Mouse (Mus musculus): ENCODE data around the gene Chd9. TPM values are rescaled to one million over a fixed set of nuclear protein-coding genes. Genes with fewer than 3 reads are reported as not detected.

Chd9 gene
- polyA plus RNA-seq, 1 experiment from 2014 or later, result 53.5 TPM

- no peak overlapping the region for H3K4me3 ChIP-seq
- no peak overlapping the region for H3K27ac ChIP-seq (ENCODE audit: poor library complexity, severe bottlenecking)
- 66% methylated on average over 19 of the region's 19 CpGs for WGBS
- no peaks in the 10 kb centered on the region for H3K9me3 ChIP-seq (replicated peaks)
- ATAC-seq (ENCODE audit: insufficient number of reproducible peaks, low FRiP score), result 0 out of 2 replicates have a peak, but pooled peaks have one; percentile 51
- peaks cover 9% of the 10 kb centered on the region for H3K36me3 ChIP-seq
- H3K27me3 ChIP-seq (replicated peaks), result no peaks in the 10 kb centered on the region
- peak overlapping the region; percentile 16; the same call in 1 of the 2 replicates for H3K4me2 ChIP-seq
- H3K4me1 ChIP-seq (replicated peaks), result 0 out of 2 replicates have a peak, but pooled peaks cover 6% of the 10 kb centered on the region
- no peak overlapping the region for H3K9ac ChIP-seq
Observed at GRCm38 (mm10) chr8:91060555-91061471, 232.7 kb downstream of the Chd9 start.

DNA sequence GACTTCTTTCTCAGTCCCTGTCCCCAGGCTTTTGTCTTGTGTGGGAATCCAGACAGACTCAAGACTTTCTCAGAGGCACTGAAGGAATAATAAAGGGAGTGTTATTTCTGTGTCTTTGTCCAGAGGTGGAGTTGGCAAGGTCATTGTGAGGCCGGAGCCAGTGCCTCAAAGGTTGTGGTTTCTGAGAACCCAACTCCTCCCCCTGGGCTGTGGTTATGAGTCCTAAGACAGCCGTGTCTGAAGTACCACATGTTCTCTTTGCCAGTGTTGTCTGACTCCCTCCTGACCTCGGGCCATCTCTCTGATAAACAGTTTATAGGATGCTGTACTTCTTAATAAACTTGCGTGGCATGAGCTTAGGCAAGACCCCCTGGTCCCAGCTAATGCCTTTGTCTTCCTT is 237.0 kb downstream of the Chd9 start:
- Histone ChIP-seq H3K4me3 (no peak overlapping the region), H3K36me3 (no peaks in the 10 kb centered on the region), H3K4me2 (no peak overlapping the region), H3K9me3 (replicated peaks) (no peaks in the 10 kb centered on the region), H3K27me3 (replicated peaks) (no peaks in the 10 kb centered on the region), H3K27ac (ENCODE audit: poor library complexity, severe bottlenecking) (no peak overlapping the region), H3K4me1 (replicated peaks) (peaks cover 9% of the 10 kb centered on the region; the same call in 1 of the 2 replicates), H3K9ac (no peak overlapping the region)
- ATAC-seq (ENCODE audit: insufficient number of reproducible peaks, low FRiP score), result no peak
- 67% methylated on average over 4 of the region's 4 CpGs for WGBS

GRCm38 (mm10) chr8:91069407-91069806 is 241.3 kb downstream of the Chd9 start:
- Histone ChIP-seq H3K27ac (ENCODE audit: poor library complexity, severe bottlenecking) (no peak overlapping the region), H3K36me3 (no peaks in the 10 kb centered on the region), H3K27me3 (replicated peaks) (no peaks in the 10 kb centered on the region), H3K4me3 (peak overlapping the region; percentile 85), H3K4me1 (replicated peaks) (peaks cover 15% of the 10 kb centered on the region), H3K4me2 (peak overlapping the region; percentile 65), H3K9me3 (replicated peaks) (no peaks in the 10 kb centered on the region), H3K9ac (0 out of 2 replicates have a peak overlapping the region, but pooled peaks have one; percentile 21)
- ATAC-seq (ENCODE audit: insufficient number of reproducible peaks, low FRiP score), result peak; percentile 1; the same call in 1 of the 2 replicates
- 8% methylated on average over 10 of the region's 10 CpGs for WGBS

DNA sequence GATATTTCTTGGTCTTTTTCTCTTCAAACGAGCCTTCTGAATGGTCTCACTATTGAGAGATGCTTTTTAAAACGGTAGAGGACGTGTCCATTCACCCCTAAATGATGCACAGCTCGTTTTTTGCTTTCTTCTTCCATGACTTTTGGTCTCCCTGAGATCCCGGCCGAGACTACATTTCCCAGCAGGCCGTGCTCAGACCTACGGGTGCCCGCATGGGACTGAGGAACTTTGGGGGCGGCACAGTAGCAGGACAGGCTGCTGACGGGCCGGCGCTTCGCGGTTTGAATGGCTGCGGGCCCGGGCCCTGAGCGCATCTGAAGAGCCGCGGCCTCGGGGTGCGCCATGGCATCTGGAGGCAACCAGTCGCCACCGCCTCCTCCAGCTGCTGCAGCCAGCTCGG is 241.7 kb downstream of the Chd9 start, which contains the start of gene Rbl2:
Gene Rbl2, plus strand, starts transcription at position 224 of the 400 bp plus-strand sequence.
- Histone ChIP-seq H3K9me3 (replicated peaks) (no peaks in the 10 kb centered on the region), H3K4me1 (replicated peaks) (peaks cover 15% of the 10 kb centered on the region), H3K27ac (ENCODE audit: poor library complexity, severe bottlenecking) (peak within 1 kb of the TSS; percentile 67), H3K36me3 (no peaks in the 10 kb centered on the region), H3K4me3 (peak within 1 kb of the TSS; percentile 85), H3K27me3 (replicated peaks) (no peaks in the 10 kb centered on the region), H3K9ac (peak within 1 kb of the TSS; percentile 79), H3K4me2 (peak within 1 kb of the TSS; percentile 65)
- ATAC-seq (ENCODE audit: insufficient number of reproducible peaks, low FRiP score), result peak; percentile 95
- under 1% methylated on average over 25 of the region's 25 CpGs for WGBS

GRCm38 (mm10) chr8:91070275-91070859 is 242.2 kb downstream of the Chd9 start:
- 0% methylated on average over 34 of the region's 34 CpGs for WGBS
- ATAC-seq (ENCODE audit: insufficient number of reproducible peaks, low FRiP score), result peak; percentile 85
- peaks cover 15% of the 10 kb centered on the region for H3K4me1 ChIP-seq (replicated peaks)

DNA sequence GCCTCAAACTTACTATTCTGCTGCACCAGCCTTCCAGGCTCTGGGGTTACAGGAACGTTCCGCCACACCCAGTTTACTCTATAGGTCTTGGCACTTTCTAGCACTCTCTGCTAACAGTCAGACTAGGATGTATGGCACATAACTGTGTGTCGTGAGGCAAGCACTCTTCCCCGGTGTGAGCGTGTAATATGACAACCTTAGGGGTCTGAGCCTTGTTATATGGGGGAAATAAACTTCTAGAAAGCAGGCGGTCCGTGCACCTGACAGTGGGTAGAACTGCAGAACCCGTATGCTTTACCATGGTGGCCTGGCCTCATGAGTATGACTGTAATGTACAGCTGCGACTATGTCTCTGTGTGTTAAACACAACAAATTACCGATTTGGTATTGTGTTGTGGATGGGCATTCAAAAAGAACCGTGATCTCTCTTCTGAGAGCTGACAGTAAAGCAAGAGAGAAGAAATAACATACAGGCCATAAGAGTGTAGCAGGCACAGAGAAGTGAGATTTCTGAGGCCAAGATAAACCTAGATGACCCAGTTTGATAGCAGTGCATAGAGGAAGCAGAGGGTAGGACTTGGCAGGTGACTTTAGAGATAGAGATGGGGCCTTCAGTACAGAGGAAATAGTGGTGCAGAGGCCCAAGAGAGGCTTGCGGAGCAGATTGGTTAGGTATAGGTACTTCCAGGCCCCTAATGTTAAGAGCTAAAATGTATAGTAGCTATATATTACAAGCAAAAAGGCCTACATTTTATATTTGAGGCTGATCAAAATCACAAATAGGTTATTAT is 249.1 kb downstream of the Chd9 start:
- H3K27me3 ChIP-seq (replicated peaks), result no peaks in the 10 kb centered on the region
- no peak overlapping the region for H3K4me3 ChIP-seq
- H3K4me2 ChIP-seq, result no peak overlapping the region
- peaks cover 21% of the 10 kb centered on the region for H3K36me3 ChIP-seq
- no peak for ATAC-seq (ENCODE audit: insufficient number of reproducible peaks, low FRiP score)
- no peak overlapping the region for H3K9ac ChIP-seq
- H3K27ac ChIP-seq (ENCODE audit: poor library complexity, severe bottlenecking), result no peak overlapping the region
- no peaks in the 10 kb centered on the region for H3K4me1 ChIP-seq (replicated peaks)
- 87% methylated on average over 12 of the region's 12 CpGs for WGBS
- H3K9me3 ChIP-seq (replicated peaks), result no peaks in the 10 kb centered on the region

More at GRCm38 (mm10) chr8:91070275-91070859, 242.2 kb downstream of the Chd9 start:
- Histone ChIP-seq H3K27me3 (replicated peaks) (no peaks in the 10 kb centered on the region), H3K4me3 (peak overlapping the region; percentile 85), H3K9me3 (replicated peaks) (no peaks in the 10 kb centered on the region), H3K9ac (peak overlapping the region; percentile 79), H3K27ac (ENCODE audit: poor library complexity, severe bottlenecking) (peak overlapping the region; percentile 67), H3K4me2 (peak overlapping the region; percentile 65), H3K36me3 (0 out of 2 replicates have a peak, but pooled peaks cover 2% of the 10 kb centered on the region)

- ATAC-seq (ENCODE audit: insufficient number of reproducible peaks, low FRiP score), result no peak
- WGBS, result 91% methylated on average over 2 of the region's 2 CpGs
- H3K9ac ChIP-seq, result no peak overlapping the region
Observed at GRCm38 (mm10) chr8:91079678-91080077, 251.5 kb downstream of the Chd9 start.

GRCm38 (mm10) chr8:91081911-91082310 is 253.8 kb downstream of the Chd9 start:
- no peak overlapping the region for H3K4me2 ChIP-seq
- H3K36me3 ChIP-seq, result peaks cover 33% of the 10 kb centered on the region
- WGBS, result 78% methylated on average over 7 of the region's 7 CpGs
- no peaks in the 10 kb centered on the region for H3K9me3 ChIP-seq (replicated peaks)
- H3K9ac ChIP-seq, result no peak overlapping the region
- no peak for ATAC-seq (ENCODE audit: insufficient number of reproducible peaks, low FRiP score)
- no peaks in the 10 kb centered on the region for H3K4me1 ChIP-seq (replicated peaks)
- H3K27me3 ChIP-seq (replicated peaks), result no peaks in the 10 kb centered on the region
- H3K4me3 ChIP-seq, result no peak overlapping the region
- no peak overlapping the region for H3K27ac ChIP-seq (ENCODE audit: poor library complexity, severe bottlenecking)

More at GRCm38 (mm10) chr8:91079678-91080077, 251.5 kb downstream of the Chd9 start:
- no peak overlapping the region for H3K27ac ChIP-seq (ENCODE audit: poor library complexity, severe bottlenecking)
- no peaks in the 10 kb centered on the region for H3K4me1 ChIP-seq (replicated peaks)
- no peaks in the 10 kb centered on the region for H3K9me3 ChIP-seq (replicated peaks)
- H3K36me3 ChIP-seq, result peaks cover 27% of the 10 kb centered on the region
- no peak overlapping the region for H3K4me3 ChIP-seq
- H3K27me3 ChIP-seq (replicated peaks), result no peaks in the 10 kb centered on the region
- no peak overlapping the region for H3K4me2 ChIP-seq

- H3K4me3 ChIP-seq, result no peak overlapping the region
- no peaks in the 10 kb centered on the region for H3K9me3 ChIP-seq (replicated peaks)
- H3K9ac ChIP-seq, result no peak overlapping the region
- H3K4me1 ChIP-seq (replicated peaks), result no peaks in the 10 kb centered on the region
- 83% methylated on average over 12 of the region's 12 CpGs for WGBS
- ATAC-seq (ENCODE audit: insufficient number of reproducible peaks, low FRiP score), result no peak
- peaks cover 36% of the 10 kb centered on the region for H3K36me3 ChIP-seq
- no peak overlapping the region for H3K4me2 ChIP-seq
- H3K27me3 ChIP-seq (replicated peaks), result no peaks in the 10 kb centered on the region
- no peak overlapping the region for H3K27ac ChIP-seq (ENCODE audit: poor library complexity, severe bottlenecking)
Observed at GRCm38 (mm10) chr8:91082428-91082827, 254.3 kb downstream of the Chd9 start.

GRCm38 (mm10) chr8:91088452-91088851 is 260.3 kb downstream of the Chd9 start:
- H3K4me1 ChIP-seq (replicated peaks), result no peaks in the 10 kb centered on the region
- no peak overlapping the region for H3K4me2 ChIP-seq
- no peak overlapping the region for H3K27ac ChIP-seq (ENCODE audit: poor library complexity, severe bottlenecking)
- H3K4me3 ChIP-seq, result no peak overlapping the region
- 92% methylated on average over 7 of the region's 7 CpGs for WGBS
- no peak for ATAC-seq (ENCODE audit: insufficient number of reproducible peaks, low FRiP score)
- H3K9ac ChIP-seq, result no peak overlapping the region
- peaks cover 57% of the 10 kb centered on the region for H3K36me3 ChIP-seq
- H3K9me3 ChIP-seq (replicated peaks), result no peaks in the 10 kb centered on the region
- H3K27me3 ChIP-seq (replicated peaks), result no peaks in the 10 kb centered on the region
